Mouse (Mus musculus) heart, postnatal 14 days (tissue): Measurements from ENCODE around the gene Spo11. TPM values are rescaled to one million over a fixed set of nuclear protein-coding genes. Genes with fewer than 3 reads are reported as not detected.

Experiments used
- DNase-seq, 2 experiments: peaks; one replicate each; pipeline ENCODE4 v3.0.0; 2021 to 2022
- intact Hi-C: fragments of 180-260 bp; cut with DNase I; formaldehyde crosslinking; loops from one replicate; pipeline ENCODE4 v1.15.1; 2025
- total RNA-seq, 2 experiments: library from RNA; stranded (reverse); gene quantifications; 2 replicates each; pipeline ENCODE4 v1.2.3; 2021

Gene Spo11
- total RNA-seq, 2 experiments from 2014 or later = 0.07 to 0.93 TPM

GRCm38 (mm10) chr2:173026688-173027131, 49.2 kb downstream of the Spo11 start:
- DNase-seq = no peak
- intact Hi-C loops = no loop called here

DNA sequence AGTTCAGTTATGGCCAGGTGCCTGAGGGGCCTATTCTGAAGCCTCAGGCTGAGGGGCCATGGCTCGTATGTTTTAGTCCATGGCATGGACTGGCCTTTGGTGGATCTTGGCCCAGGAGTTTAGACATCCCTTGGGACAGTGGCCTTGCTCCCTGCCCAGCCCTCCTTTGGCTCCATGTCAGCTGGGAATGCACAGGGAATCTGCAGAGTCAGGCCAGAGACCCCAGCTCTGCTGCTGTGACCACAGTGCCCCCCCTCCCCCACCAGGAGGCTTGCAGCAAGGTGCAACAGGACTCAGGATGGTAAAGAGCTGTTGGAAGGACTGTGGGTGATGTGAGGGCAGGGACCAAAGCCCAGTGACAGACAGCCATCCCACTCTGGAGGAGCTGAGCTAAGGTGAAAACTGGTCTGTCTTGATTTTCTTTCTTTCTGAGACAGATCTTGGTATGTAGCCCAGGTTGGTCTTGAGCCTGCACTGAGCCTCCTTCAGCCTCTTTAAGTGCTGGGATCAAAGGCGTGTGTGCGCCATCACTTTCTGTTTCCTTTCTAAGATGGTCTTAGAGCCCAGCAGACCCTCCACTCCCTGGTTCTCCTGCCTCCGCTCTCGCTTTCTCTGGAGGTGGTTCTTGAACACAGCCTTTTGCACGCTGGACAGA, 49.8 kb downstream of the Spo11 start:
- intact Hi-C loops = no loop called here
- DNase-seq = no peak

DNA sequence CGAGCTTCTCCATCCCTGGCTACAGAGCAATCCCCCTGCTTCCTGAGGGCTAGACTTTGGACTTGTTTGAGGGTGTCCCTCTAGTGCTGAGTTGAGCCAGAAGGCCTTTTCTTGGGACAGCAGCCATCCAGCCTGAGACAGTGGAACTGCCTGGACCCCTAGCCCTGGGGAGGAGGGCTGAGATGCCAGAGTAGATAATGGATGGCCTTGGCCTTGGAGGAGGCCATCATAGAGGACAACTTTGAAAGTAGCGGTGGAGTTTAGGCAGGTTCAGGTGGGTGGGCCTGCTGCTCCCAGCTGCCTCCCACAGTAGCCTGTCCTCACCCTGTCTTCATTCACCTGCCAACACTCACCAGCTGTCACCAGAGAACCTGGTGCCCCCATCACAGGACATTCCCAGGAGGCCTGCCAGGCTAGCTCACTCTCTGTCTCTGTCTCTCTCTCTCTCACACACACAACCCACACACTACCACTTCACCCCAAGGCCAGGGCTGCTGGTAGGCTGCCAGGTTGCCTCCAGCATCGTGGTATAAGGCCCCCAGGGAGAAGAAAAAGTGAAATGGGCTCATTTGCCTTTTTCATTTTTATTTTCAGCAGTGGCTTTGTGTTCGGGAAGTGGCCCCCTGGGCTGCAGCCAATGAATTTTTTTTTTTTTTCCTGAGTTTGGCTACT, 50.5 kb downstream of the Spo11 start:
- DNase-seq = no peak
- intact Hi-C loops = no loop called here

DNA sequence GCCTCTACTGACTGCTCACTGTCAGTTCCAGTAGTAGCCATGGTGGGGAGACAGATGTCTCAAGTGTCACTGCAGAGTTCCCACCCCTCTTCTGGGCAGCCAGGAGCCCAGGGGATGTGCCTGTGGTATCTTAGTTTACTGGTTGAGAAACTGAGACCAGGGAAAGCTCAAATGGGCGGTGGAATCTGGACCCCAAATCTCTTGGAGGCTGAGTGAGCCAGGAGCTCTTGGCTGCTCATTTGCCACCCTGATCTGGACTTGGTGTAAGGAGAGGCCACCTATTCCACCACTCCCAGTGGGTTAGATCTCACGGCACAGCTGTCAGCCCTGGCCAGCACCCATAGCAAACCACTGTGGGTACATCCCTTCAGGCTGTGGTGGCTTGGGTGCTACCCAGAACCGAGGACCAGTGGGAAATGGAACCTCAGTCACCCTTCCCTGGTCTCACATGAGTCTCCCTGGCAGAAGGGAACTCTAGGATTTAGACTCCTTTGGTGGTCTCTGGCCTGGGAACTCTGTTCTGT, 51.1 kb downstream of the Spo11 start:
- intact Hi-C loops = no loop called here
- no peak for DNase-seq

DNA sequence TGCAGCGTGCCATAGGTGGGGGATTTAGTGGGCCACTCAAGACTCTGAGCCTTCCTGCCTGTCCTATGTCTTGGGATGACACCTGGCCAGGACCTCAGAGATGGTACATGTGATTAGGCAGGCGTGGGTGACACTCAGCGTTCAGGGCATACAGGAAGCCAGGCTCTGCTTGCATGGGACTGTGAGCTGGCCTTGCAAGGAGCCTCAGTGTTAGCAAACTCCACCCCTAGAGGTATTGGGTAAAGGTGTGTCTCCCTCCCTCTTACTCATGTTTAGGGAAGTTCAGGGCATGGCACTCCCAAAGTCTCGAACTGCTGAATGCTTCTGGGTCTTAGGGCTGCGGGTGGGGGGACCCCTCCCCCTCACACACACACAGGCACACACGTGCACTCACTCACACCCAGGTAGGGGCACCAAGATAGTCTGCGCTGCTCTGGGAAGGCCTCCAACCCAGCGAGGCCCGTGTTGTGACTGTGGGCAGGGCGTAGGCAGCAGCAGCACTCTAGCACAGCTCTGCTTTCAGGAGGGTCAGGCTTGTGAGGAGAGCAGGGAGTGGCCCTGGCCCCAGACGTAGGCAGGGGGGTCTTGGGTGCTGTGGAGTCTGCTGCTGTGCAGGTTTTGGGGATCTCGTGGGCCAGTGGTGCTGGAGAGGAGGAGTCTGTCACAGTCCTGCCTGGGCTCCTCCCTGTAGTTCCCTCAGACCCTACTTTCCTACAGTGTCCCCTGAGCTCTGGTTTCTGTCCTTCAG, 53.3 kb downstream of the Spo11 start:
- intact Hi-C loops = no loop called here
- no peak for DNase-seq

DNA sequence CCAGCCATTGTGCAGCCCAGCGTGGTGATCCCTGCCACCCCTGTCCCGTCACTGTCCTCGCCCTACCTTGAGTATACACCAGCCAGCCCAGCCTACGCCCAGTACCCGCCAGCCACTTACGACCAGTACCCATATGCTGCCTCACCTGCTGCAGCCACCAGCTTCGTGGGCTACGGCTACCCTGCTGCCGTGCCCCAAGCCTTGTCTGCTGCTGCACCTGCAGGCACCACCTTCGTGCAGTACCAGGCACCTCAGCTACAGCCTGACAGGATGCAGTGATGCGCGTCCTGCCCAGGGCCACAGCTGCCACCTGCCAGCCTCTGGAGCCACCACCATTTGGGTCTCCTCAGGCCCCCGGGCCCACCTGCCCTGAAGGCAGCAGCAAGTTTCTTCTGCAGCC, 56.0 kb downstream of the Spo11 start:
- no peak for DNase-seq
- intact Hi-C loops = no loop called here

DNA sequence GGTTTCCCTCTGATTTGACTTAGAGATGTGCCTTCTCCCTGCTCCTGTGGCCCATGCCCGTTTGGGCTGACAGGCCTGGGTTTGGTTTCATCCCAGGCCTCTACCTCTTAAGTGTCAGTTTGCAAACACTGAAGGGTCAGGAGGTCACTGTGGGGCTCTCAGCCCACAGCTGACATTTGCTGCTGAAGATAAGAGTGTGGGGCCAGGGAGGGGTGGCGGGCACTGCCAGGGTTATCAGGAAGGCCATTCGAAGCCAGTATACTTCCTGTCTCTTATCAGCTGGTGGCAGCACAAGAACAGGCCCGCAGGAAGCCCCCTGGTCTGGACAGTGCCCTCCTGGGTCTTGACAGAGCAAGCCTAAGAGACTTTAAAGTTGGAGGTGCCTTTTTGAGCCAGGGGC, 57.5 kb downstream of the Spo11 start:
- intact Hi-C loops = no loop called here
- no peak for DNase-seq

- intact Hi-C loops = no loop called here
- no peak for DNase-seq
Measured at GRCm38 (mm10) chr2:173035653-173036052, 58.2 kb downstream of the Spo11 start.

- DNase-seq = no peak
- intact Hi-C loops = no loop called here
Measured at GRCm38 (mm10) chr2:173036055-173036454, 58.6 kb downstream of the Spo11 start.

DNA sequence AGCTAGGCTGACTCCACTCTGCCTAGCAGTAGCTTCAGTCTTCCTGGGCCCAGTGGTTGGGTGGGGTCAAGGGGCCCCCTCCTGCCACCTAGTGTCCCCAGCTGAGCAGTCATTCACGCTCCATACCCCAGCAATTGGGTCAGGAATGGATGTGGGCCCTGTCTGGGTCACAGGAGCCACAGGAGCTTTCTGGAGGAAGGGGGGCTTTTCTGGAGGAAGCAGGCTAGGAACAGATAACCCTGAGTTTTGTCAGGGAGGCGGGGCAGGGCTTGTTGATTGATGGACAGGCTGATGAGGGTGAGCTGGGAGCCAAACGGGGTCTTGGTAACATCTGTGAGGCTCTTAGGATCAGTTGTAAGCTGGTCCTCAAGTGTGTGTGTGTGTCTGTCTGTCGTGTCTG, 59.1 kb downstream of the Spo11 start:
- intact Hi-C loops = no loop called here
- DNase-seq = no peak

DNA sequence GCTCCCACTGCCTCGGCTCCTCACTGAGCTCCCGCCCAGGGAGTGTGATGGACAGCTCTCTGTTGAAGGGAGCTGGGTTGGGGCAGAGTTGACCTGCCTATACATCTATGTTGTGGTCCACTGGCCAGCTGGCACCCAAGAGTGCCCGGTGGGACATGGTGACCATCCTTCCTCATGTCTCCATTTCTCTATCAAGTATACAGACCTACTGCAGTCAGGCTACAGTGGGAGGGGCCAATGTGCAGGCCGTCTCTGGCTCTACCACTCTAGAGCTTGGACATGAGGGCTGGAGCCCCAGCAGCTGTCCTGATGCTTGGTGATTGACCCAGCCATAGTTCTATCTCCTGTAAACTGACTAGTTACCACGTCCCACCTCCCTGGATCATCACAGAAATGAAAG, 59.8 kb downstream of the Spo11 start:
- no peak for DNase-seq
- intact Hi-C loops = no loop called here

DNA sequence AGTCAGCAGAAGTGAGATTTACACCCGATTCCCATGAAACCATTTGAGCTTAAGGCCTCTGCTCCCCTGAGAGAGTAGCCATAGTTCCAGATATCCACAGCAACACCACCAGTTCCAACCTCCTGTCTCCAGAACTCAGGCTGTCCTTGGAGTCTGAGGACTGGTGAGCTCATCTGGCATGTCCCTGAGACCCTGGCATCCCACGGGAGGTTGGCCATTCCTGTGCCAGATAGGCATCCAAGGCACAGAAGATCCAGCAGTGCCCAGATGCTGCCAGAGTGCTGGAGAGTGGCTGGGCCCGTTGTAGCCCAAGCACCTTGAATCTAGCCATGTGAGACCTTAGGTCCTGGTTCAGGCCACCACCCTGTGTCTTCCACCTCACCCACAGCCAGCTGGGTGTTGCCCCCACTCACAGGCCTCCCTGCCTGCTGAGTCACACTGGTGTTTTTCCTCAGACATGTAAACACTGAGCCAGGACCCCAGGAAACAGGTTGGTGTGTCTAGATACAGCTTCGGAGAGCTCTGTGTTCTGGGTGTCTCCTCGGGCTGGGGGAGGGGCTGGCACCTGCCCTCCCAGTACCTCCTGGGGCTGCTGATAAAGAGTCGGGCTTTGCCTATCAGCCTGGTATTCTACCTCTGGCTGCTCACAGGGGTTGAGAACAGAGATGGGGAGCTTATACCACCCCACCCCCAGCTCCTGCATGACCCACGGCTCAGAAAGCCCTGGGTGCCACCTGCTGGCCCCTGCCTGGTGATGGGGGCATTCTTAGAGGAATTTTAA, 60.5 kb downstream of the Spo11 start:
- intact Hi-C loops = no loop called here
- no peak for DNase-seq

DNA sequence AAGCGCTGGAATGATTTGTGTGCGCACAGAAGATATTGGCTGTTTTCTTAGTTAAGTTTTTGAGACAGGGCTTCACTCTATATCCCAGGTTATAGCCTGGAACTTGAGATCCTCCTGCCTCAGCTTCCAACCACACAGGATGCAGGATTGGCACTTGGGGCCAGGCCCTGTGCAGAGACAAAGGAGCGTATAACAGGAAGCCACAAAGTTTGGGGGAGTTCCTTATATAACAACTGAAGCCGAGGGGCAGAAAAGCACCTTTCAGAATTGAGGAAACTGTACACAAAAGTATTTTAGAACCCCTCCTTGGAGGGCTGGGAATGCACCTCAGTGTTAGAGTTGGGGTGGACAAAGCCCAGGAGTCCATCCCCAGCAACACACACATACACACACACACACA, 61.5 kb downstream of the Spo11 start:
- no peak for DNase-seq
- intact Hi-C loops = no loop called here

GRCm38 (mm10) chr2:173040803-173041202, 63.3 kb downstream of the Spo11 start:
- intact Hi-C loops = loop anchor here (5.0 kb wide), 1 partner anchor 41 kb away; no protein-coding TSS in a partner anchor
- DNase-seq = no peak

DNA sequence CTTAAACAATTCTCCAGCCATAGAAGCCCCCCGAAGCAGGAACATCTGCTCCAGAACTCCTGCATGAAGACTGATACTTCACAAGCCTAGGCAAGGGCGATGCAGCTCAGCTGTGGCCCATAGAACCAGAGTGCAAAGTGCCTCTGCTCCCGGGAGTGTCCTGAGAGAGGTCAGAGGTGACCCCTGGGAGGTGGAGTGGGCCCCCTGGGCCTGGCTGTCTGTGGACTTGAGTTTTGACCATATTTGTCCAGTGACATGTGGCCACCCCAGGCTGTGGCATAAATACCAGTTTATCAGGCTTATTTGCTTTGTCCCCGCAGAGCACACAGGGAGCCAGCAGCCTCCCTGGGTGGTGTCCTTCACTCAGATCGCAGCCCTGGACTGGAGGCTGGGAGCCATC, 63.7 kb downstream of the Spo11 start:
- intact Hi-C loops = loop anchor here (5.0 kb wide), 1 partner anchor 41 kb away; no protein-coding TSS in a partner anchor
- DNase-seq = no peak

- no peak for DNase-seq
- intact Hi-C loops = loop anchor here (5.0 kb wide), 1 partner anchor 40 kb away; no protein-coding TSS in a partner anchor
Measured at GRCm38 (mm10) chr2:173041893-173042292, 64.4 kb downstream of the Spo11 start.

DNA sequence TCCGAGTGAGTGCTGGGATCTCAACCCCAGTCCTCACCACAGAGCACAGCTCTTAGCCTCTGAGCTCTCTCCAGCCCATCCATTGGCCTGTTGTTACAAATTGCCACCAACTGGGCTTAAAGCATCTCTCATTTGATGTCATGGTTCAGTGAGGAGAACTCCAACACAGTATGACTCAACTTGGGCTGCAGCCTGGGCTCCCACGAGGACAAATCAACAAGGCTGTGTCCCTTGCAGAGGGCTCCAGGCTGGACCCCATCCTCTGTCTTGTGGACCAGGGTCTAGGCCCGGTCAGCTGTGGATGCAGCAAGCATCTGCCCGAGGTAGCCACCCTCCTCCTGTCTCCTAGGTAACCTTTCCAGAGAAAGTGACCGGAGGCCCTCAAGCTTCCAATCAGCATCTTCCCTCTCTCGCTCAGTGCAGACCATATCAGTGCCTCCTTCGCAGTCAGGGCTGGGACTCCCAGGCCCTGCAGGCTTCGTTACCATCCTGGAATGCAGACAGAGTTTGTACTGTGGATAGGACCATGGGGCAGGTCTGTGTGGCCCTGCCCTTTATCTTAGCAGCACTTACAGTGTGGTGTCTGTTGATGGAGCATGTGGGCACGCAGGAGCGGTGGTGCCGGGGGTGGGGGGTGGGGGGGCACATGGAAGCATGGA, 65.1 kb downstream of the Spo11 start:
- intact Hi-C loops = loop anchor here (5.0 kb wide), 1 partner anchor 40 kb away; no protein-coding TSS in a partner anchor
- DNase-seq = no peak
